Mouse (Mus musculus): ENCODE measurements around the gene Mettl9.

- TF ChIP-seq CTCF (IDR thresholded peaks at IDR 0.05; ENCODE audit: low read depth) (no peak), EP300 (IDR thresholded peaks at IDR 0.05; ENCODE audit: low read depth) (no peak)
Measured at GRCm38 (mm10) chr7:121074801-121075400, 40.7 kb downstream of the Mettl9 start.

Measured in liver, embryonic 14.5 days (tissue).